ENCODE assay signal across 24 mouse cellular contexts in genomic region chr17:89454301-89454700, GRCm38 (mm10).
DNase-seq lines count a peak whose midpoint lies in the region; ATAC-seq and TF ChIP-seq lines count a peak whose summit lies in the region.
"Had no signal": no experiment of that assay in that cellular context is flagged by ENCODE, and none has a peak within 500 bp of the region (broad histone marks: within the 10 kb centered on the region; RNA-seq: fewer than 3 reads in every experiment).

No protein-coding gene starts in this region.

- H3K27ac ChIP-seq in macrophage: peak overlapping the region; percentile 70
- H3K27ac ChIP-seq in midbrain, embryonic 15.5 days: no peak overlapping the region
- H3K27ac ChIP-seq: forebrain, embryonic 12.5 days; heart, embryonic 10.5 days; hindbrain, embryonic 14.5 days; limb, embryonic 12.5 days; midbrain, embryonic 10.5 days; stomach, postnatal 0 days had no signal

- no peak overlapping the region for H3K4me2 ChIP-seq in midbrain, embryonic 15.5 days
- H3K4me2 ChIP-seq: forebrain, embryonic 12.5 days; hindbrain, embryonic 14.5 days; limb, embryonic 12.5 days; liver, embryonic 11.5 days had no signal

- DNase-seq in 3T3-L1 (ENCODE audit: low read depth, low spot score): peak; percentile 30
- DNase-seq in adrenal gland, postnatal 36 days: peak; percentile 14 to 52
- no peak for DNase-seq in cerebellum, adult 11-12 months
- DNase-seq in kidney, postnatal 36 days: no peak
- DNase-seq in frontal cortex, adult 2 months (ENCODE audit: extremely low spot score in 1 of 2, low spot score in 1 of 2): no peak
- DNase-seq: cerebellum, adult 9-10 months; gastrocnemius, postnatal 36 days; heart, postnatal 4 days; kidney, adult 18-20 months; liver, postnatal 0 days; thymus, adult 2 months; thymus, postnatal 4 days had no signal

- no peaks in the 10 kb centered on the region for H3K27me3 ChIP-seq in C2C12 (ENCODE audit: control insufficient read depth, insufficient read depth, insufficient read length)
- no peaks in the 10 kb centered on the region for H3K27me3 ChIP-seq in midbrain, embryonic 15.5 days (replicated peaks)
- H3K27me3 ChIP-seq: forebrain, embryonic 12.5 days; limb, embryonic 12.5 days; Patski had no signal

- no peak overlapping the region for H3K4me3 ChIP-seq in C2C12 (ENCODE audit: insufficient read depth, poor library complexity, severe bottlenecking)
- H3K4me3 ChIP-seq in macrophage (ENCODE audit: inconsistent target): no peak overlapping the region
- no peak overlapping the region for H3K4me3 ChIP-seq in midbrain, embryonic 15.5 days
- H3K4me3 ChIP-seq: forebrain, embryonic 12.5 days; heart, embryonic 10.5 days; limb, embryonic 12.5 days; midbrain, embryonic 10.5 days had no signal

- H3K9ac ChIP-seq in midbrain, embryonic 15.5 days: no peak overlapping the region
- H3K9ac ChIP-seq: forebrain, embryonic 12.5 days; hindbrain, embryonic 14.5 days; limb, embryonic 12.5 days; liver, postnatal 0 days had no signal

- TF ChIP-seq CTCF in C2C12 (IDR thresholded peaks at IDR 0.05; ENCODE audit: control insufficient read depth, insufficient read depth, insufficient read length): no peak

- H3K9me3 ChIP-seq in midbrain, embryonic 15.5 days: no peaks in the 10 kb centered on the region
- H3K9me3 ChIP-seq: forebrain, embryonic 12.5 days; heart, embryonic 10.5 days; limb, embryonic 12.5 days; midbrain, embryonic 10.5 days had no signal

- H3K79me2 ChIP-seq in C2C12 (ENCODE audit: control insufficient read depth, insufficient read depth) (no peaks in the 10 kb centered on the region), macrophage (ENCODE audit: inconsistent target) (no peaks in the 10 kb centered on the region)

- ATAC-seq in midbrain, embryonic 15.5 days (replicated peaks): no peak
- ATAC-seq: inflammation-experienced regulatory T-cells, adult 6 months; liver, postnatal 0 days; Patski had no signal

- H3K36me3 ChIP-seq in C2C12 (ENCODE audit: control insufficient read depth, insufficient read depth): no peaks in the 10 kb centered on the region
- H3K36me3 ChIP-seq in macrophage (ENCODE audit: inconsistent target): no peaks in the 10 kb centered on the region
- H3K36me3 ChIP-seq in midbrain, embryonic 15.5 days (replicated peaks): no peaks in the 10 kb centered on the region
- H3K36me3 ChIP-seq: forebrain, embryonic 12.5 days; heart, embryonic 10.5 days; limb, embryonic 12.5 days; midbrain, embryonic 10.5 days had no signal

- WGBS in macrophage (ENCODE audit: missing documents): 87% methylated on average over 3 of the region's 3 CpGs
- WGBS in midbrain, embryonic 15.5 days: 96% methylated on average over 3 of the region's 3 CpGs

- H3K79me3 ChIP-seq in C2C12 (ENCODE audit: low read depth): no peaks in the 10 kb centered on the region

- no peak overlapping the region for H3ac ChIP-seq in C2C12 (ENCODE audit: control insufficient read depth, insufficient read length, low read depth)

- no peaks in the 10 kb centered on the region for H3K4me1 ChIP-seq in midbrain, embryonic 15.5 days
- H3K4me1 ChIP-seq: forebrain, embryonic 12.5 days; heart, embryonic 10.5 days; limb, embryonic 12.5 days; midbrain, embryonic 10.5 days had no signal

TF ChIP-seq in C2C12, 6 proteins besides CTCF, POLR2A, EP300 and RAD21:
- no peak for TF ChIP-seq MYOG (IDR thresholded peaks at IDR 0.05; ENCODE audit: control insufficient read depth, extremely low read depth, insufficient read length)
- peak; percentile 70 for TF ChIP-seq CEBPB (IDR thresholded peaks at IDR 0.05; ENCODE audit: low read depth)
TF ChIP-seq in C2C12: peak in this region for 1.

Comparison
In these comparisons a context has a peak if more than half of its experiments do, and no peak if none do; other contexts are left out.
1. DNase-seq: peak in 3T3-L1 (single experiment) and adrenal gland, postnatal 36 days (2 of 2); none in cerebellum, adult 11-12 months (single experiment), kidney, postnatal 36 days (0 of 2) and frontal cortex, adult 2 months (0 of 2).